Mouse (Mus musculus) layer of hippocampus, postnatal 14 days (tissue): ENCODE measurements at regions not wholly inside any gene's neighbourhood (a gene's known extent, or its start where the extent isn't known, plus 50 kb on each side); places are given as distances from the start of the nearest gene placed in this dataset.

Experiments
- DNase-seq, 2 experiments: peaks; one replicate each; pipeline ENCODE4 v3.0.0; 2021 to 2022; ENCODE audit warnings: low spot score in 2 of 2, mixed read lengths in 1 of 2

DNA sequence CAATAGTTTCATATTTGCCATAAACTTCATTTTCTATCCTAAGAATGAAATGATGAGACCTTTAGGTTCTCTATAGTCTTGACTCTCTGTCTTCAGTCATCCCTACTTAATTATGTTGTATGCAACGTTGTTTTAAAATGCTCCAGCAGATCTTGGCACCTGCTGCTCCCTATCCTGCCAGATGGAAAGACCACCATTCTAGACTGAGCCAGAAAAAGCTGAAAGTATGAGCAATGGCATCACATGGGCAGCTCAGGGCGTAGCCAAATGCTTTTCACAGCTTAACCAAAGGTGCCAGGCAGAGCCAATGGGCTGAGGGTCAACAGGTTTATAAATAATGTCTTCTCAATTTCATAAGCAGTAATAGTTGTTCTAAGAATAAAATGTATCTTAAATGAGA, 190.2 kb upstream of the Cdh20 start:
- DNase-seq: peak in 1 of 2 experiments; percentile 16

GRCm38 (mm10) chr1:104584123-104584522, 184.2 kb upstream of the Cdh20 start:
- DNase-seq: no peak

GRCm38 (mm10) chr1:104586985-104587384, 181.3 kb upstream of the Cdh20 start:
- DNase-seq: no peak

- no peak for DNase-seq
These were observed 163.0 kb upstream of the Cdh20 start for GRCm38 (mm10) chr1:104605301-104605700.

DNA sequence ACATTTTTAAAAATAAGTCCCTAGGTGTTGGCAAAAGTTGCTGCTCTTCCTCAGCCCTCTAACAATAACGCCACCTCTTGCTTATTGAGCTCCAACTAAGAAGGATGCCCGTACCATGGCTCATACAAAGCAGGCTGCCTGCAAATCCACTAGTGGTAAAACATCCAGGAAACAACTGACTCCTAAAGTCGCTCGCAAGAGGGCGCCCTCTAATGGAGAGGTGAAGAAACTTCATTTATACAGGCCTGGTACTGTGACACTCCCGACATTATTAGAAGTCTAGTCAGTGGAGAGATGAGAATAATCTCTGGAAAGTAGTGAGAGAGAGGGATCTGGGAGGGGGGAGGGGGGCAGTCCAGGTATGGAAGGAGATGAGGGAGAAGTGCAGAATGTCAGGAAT, 158.9 kb upstream of the Cdh20 start:
- DNase-seq: no peak

DNA sequence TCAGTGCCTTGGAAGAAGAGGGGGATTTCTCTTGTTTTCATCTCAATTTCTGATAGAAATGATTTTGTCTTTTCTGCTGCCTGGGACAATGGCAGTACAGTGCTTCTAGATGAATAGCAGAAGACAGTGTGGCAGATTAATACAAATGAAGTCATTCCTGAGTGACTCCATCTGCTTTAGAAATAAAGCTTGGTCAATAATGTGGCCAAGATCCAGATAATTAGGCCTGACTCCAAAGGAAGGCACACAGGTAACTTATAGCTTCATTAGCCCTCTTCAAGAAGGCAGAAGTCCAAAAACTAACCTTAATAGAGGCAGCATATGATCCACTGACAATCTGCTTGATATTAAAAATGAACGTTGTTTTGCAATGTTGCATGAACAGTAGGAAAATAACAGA, 151.0 kb upstream of the Cdh20 start:
- no peak for DNase-seq

GRCm38 (mm10) chr1:104619805-104620375, 148.4 kb upstream of the Cdh20 start:
- DNase-seq: peak in 1 of 2 experiments; percentile 35

GRCm38 (mm10) chr1:104625528-104625927, 142.8 kb upstream of the Cdh20 start:
- no peak for DNase-seq

GRCm38 (mm10) chr1:104652405-104652804, 115.9 kb upstream of the Cdh20 start:
- peak in 1 of 2 experiments; percentile 12 for DNase-seq
